Mouse (Mus musculus) stomach, postnatal 0 days (tissue): ENCODE data around the gene Nhlrc2. TPM values are rescaled to one million over a fixed set of nuclear protein-coding genes. Genes with fewer than 3 reads are reported as not detected.

ENCODE experiments used
- ATAC-seq: fragments of 200-750 bp; cut with Nextera tagmentation; 2 replicates; pipeline ENCODE4 v1.8.0; 2017; ENCODE audit not compliant: low FRiP score, low TSS enrichment
- DNase-seq: peaks from one replicate; pipeline ENCODE4 v3.0.0-alpha.2; 2016; ENCODE audit warnings: low spot score
- H3K27ac ChIP-seq: fragments of 300-500 bp; sonication (generic); replicated peaks from 2 replicates; pipeline ENCODE4 v1.5.1; 2014; ENCODE audit warnings: mild to moderate bottlenecking, control low read depth
- H3K27me3 ChIP-seq: fragments of 300-500 bp; sonication (generic); 2 replicates; pipeline ENCODE4 v1.6.1; 2014; ENCODE audit warnings: low read length; ENCODE audit not compliant: control insufficient read depth, insufficient read depth
- H3K36me3 ChIP-seq: fragments of 300-500 bp; sonication (generic); 2 replicates; pipeline ENCODE4 v1.6.1; 2014; ENCODE audit warnings: low read length, mixed read lengths; ENCODE audit not compliant: control insufficient read depth, insufficient read depth
- H3K4me1 ChIP-seq: fragments of 300-500 bp; sonication (generic); replicated peaks from 2 replicates; pipeline ENCODE4 v1.6.1; 2014; ENCODE audit warnings: antibody characterized with exemption; ENCODE audit not compliant: control insufficient read depth, insufficient read depth
- H3K4me2 ChIP-seq: fragments of 300-500 bp; sonication (generic); replicated peaks from 2 replicates; pipeline ENCODE4 v1.6.1; 2014; ENCODE audit warnings: low read depth, mild to moderate bottlenecking, control low read depth, moderate library complexity
- H3K4me3 ChIP-seq: fragments of 300-500 bp; sonication (generic); 2 replicates; pipeline ENCODE4 v1.5.1; 2014; ENCODE audit warnings: low read depth, low read length, control low read depth
- H3K9ac ChIP-seq: fragments of 300-500 bp; sonication (generic); 2 replicates; pipeline ENCODE4 v1.6.1; 2014; ENCODE audit warnings: mild to moderate bottlenecking, low read length, control low read depth, mixed read lengths
- H3K9me3 ChIP-seq: fragments of 300-500 bp; sonication (generic); 2 replicates; pipeline ENCODE4 v1.6.1; 2016; ENCODE audit warnings: low read length; ENCODE audit not compliant: control insufficient read depth
- CTCF ChIP-seq: IDR thresholded peaks from 2 replicates; pipeline ENCODE4 v1.5.1; 2016; ENCODE audit warnings: antibody characterized with exemption, low read depth, mild to moderate bottlenecking, moderate library complexity
- EP300 ChIP-seq: optimal IDR thresholded peaks from 2 replicates; pipeline ENCODE3; 2016; ENCODE audit warnings: antibody characterized with exemption
- WGBS: fragments of 180-500 bp; shearing (Covaris S2); extraction: QIAGEN DNeasy Blood & Tissue Kit; methylation state at CpG from one replicate; pipeline ENCODE4 v1.1.7; 2014; 5-methylcytosine and 5-hydroxymethylcytosine counted together
- polyA plus RNA-seq: library from polyadenylated mRNA; unstranded; fragments of >200 nt; fragmentation: Nextera tagmentation; extraction: Ambion mirVana; gene quantifications from 2 replicates; pipeline ENCODE4 v1.2.1, GENCODE M21; 2015

Nhlrc2 gene
- polyA plus RNA-seq, 1 experiment from 2014 or later: 8.2 TPM

DNA sequence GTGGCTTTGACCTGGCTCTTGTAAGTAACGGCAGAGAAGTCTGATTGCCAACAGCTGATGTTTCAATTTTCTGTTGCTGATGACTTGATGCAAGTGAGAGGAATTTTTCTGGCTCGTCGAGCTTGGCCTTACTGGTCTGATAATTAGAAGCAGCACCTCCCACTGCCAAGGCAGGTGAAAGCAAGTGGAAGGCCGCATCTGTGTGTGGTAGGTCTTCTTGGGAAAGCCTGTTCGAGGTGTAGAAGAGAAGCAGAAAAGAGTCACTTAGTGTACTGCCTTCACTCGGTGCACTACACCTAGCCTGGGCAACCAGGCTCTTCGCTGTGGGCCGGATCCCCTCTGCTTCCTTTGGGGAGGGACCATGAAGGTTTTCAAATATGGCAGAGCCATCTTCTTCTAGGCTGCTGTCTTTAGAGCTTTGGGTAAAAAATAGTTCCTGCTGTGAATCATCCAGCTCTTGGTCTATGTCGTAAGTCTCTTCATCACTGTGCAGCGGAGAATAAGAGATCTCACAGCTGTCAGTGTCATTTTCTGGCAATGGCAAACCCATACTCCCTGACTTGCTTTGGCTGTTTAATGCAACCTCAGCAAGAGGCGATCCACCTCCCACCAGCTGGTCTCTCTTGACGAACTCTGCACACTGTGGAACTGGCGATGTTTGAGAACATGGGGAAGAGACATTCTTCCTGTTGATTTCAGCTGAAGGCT lies 3.2 kb upstream of the Nhlrc2 start:
- 79% methylated on average over 13 of the region's 13 CpGs for WGBS
- Histone ChIP-seq H3K36me3 (peaks cover 13% of the 10 kb centered on the region; the same call in 1 of the 2 replicates), H3K9me3 (no peaks in the 10 kb centered on the region), H3K27me3 (no peaks in the 10 kb centered on the region), H3K4me3 (no peak overlapping the region), H3K9ac (no peak overlapping the region), H3K27ac (peak overlapping the region; percentile 65), H3K4me1 (no peaks in the 10 kb centered on the region), H3K4me2 (no peak overlapping the region)
- no peak for DNase-seq
- no peak for ATAC-seq
- TF ChIP-seq EP300: no peak

DNA sequence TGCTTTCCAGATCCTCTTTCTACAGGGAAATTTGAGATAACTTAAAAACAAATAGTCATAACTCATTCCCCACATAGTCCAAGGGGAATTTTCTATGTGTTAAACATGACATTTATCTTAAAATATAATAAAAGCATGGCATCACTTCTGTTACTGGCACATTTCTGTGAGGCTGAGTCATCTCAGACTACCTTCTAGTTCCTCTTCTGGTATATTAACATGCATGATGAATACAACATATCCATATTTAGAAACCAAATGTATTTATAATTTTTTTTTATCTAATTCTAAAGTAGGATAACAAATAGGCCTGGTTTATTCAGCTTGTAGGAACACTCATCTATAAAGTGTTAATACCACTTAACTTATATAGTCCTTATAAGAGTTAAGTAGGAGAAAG lies 2.0 kb upstream of the Nhlrc2 start:
- no peaks in the 10 kb centered on the region for H3K27me3 ChIP-seq
- peaks cover 13% of the 10 kb centered on the region; the same call in 1 of the 2 replicates for H3K36me3 ChIP-seq
- DNase-seq (no peak), ATAC-seq (no peak)
- H3K9me3 ChIP-seq: no peaks in the 10 kb centered on the region
- H3K4me1 ChIP-seq: no peaks in the 10 kb centered on the region
- no peak overlapping the region for H3K27ac ChIP-seq
- TF ChIP-seq CTCF (no peak), EP300 (no peak)
- no peak overlapping the region for H3K4me3 ChIP-seq
- no peak overlapping the region for H3K4me2 ChIP-seq
- H3K9ac ChIP-seq: no peak overlapping the region

DNA sequence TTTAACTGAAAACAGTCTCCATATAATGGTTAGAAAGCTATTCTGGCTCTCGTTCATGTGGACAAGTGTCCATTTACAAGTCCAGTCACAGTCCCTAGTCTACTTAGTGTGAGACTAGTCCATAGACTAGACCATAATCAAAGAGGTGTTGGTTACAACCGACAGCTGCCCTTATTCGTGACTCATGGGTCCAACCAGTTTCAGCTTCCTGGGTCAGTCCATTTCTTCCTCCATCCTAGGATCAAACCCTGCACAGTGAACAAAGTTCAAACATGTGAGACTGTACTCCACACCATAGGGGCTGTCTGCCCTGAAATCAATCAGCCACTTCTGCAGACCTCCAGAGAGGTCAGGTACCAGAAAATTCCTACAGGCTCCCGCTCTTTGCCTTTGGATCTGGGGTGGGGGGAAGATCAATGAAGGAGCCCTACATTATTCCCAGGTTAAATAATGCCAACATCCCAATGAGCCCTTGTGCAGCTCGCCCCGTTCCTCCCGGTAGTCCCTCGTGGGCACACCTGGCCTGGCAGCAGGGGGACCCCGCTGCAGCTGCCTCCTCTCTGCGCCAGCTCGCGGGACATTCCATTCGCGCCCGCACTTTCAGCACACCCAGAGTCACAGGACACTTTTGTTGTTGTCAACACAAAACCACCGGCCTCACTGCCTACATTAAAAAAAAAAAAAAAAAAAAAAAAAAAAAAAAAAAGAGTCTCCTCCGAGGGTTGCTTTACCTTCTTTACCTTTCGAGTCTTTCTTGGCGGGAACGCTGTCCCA lies 418 bp upstream of the Nhlrc2 start, which contains the start of gene Dclre1a:
Gene Dclre1a, minus strand, starts transcription at position 767 of the 774 bp plus-strand sequence.
- Histone ChIP-seq H3K36me3 (peaks cover 14% of the 10 kb centered on the region), H3K9ac (peak within 1 kb of the TSS; percentile 98), H3K27me3 (no peaks in the 10 kb centered on the region), H3K4me3 (peak within 1 kb of the TSS; percentile 95), H3K4me2 (peak within 1 kb of the TSS; percentile 86), H3K4me1 (no peaks in the 10 kb centered on the region), H3K9me3 (no peaks in the 10 kb centered on the region), H3K27ac (peak within 1 kb of the TSS; percentile 98)
- TF ChIP-seq CTCF: peak; percentile 46
- no peak for TF ChIP-seq EP300
- ATAC-seq (peak; percentile 47), DNase-seq (peak; percentile 68)
- WGBS: 6% methylated on average over 20 of the region's 20 CpGs

DNA sequence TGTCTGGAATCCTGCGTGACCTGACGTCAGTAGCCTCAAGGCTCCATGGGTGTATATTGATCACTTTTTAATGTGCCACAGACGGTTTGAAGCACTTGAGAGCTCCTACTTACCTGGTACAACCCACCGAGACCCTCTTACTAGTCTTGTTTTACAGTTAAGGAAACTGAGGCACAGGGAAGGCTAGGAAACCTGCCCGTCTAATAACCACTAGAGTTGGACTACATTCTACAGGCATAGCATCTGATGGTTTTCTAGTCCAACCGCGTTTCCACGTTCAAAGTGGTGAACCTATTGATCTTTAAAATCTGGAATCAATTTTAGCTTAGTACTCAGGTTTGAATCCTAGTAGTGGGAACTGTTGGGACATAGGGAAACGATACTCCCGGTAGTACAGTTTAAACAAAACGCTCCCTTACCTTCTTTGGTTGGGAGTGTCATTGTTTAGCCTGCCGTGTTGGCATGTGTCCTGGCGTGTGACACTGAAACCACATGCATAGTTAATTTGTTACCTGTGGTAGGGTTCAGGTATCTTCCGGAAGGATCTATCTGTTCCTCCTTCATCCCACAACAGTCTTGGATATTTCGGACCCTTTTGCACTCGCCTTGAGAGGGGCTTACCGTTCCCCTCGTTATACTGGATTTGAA lies 1.1 kb downstream of the Nhlrc2 start:
- 12% methylated on average over 18 of the region's 18 CpGs for WGBS
- peak; percentile 62 for ATAC-seq
- no peaks in the 10 kb centered on the region for H3K27me3 ChIP-seq
- H3K4me1 ChIP-seq: no peaks in the 10 kb centered on the region
- H3K4me2 ChIP-seq: peak overlapping the region; percentile 86
- H3K36me3 ChIP-seq: peaks cover 18% of the 10 kb centered on the region
- H3K9me3 ChIP-seq: no peaks in the 10 kb centered on the region
- H3K27ac ChIP-seq: peak overlapping the region; percentile 98
- peak overlapping the region; percentile 95 for H3K4me3 ChIP-seq
- TF ChIP-seq EP300 (no peak), CTCF (no peak)
- peak overlapping the region; percentile 98 for H3K9ac ChIP-seq
- DNase-seq: peak; percentile 58

DNA sequence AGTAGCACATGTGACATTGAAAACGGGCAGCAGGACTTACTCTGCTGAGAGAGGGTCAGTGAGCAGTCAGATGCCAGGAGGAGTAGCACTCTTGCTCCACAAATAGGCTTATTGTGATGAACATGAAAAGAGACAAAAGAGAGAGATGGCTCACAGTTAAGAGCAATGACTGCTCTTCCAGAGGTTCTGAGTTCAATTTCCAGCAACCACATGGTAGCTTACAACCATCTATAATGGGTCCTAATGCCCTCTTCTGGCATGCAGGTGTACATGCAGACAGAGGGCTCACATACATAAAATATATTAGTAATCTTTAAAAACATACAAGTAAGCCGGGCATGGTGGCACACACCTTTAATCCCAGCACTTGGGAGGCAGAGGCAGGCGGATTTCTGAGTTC lies 5.1 kb downstream of the Nhlrc2 start:
- Histone ChIP-seq H3K4me2 (no peak overlapping the region), H3K4me3 (no peak overlapping the region), H3K36me3 (peaks cover 14% of the 10 kb centered on the region), H3K4me1 (no peaks in the 10 kb centered on the region), H3K9ac (no peak overlapping the region), H3K9me3 (no peaks in the 10 kb centered on the region), H3K27ac (no peak overlapping the region), H3K27me3 (no peaks in the 10 kb centered on the region)
- no peak for ATAC-seq
- WGBS: 96% methylated on average over 3 of the region's 3 CpGs
- TF ChIP-seq CTCF (peak; percentile 31; the same call in 1 of the 2 replicates), EP300 (no peak)
- no peak for DNase-seq

DNA sequence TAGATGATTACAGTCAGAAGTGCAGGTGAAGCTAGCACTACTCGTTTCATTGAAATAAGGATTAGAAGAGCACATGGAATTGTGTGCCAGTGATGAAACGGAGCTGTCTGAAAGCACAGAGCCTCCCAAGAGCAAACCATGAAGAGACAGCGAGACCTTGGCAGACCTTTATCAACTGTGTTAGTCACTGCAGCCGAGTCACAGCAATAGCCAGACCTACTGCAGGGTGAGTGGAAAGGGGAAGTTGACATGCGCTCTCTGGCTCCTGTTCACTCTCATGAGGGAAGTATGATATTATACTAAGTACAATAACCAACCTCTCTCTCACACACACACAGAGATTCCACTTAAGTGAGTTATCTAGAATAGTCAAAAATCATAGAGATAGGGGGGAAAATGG lies 7.9 kb downstream of the Nhlrc2 start:
- DNase-seq (no peak), ATAC-seq (no peak)
- Histone ChIP-seq H3K9me3 (no peaks in the 10 kb centered on the region), H3K27ac (no peak overlapping the region), H3K4me1 (no peaks in the 10 kb centered on the region), H3K9ac (no peak overlapping the region), H3K4me3 (no peak overlapping the region), H3K36me3 (peaks cover 14% of the 10 kb centered on the region), H3K4me2 (no peak overlapping the region), H3K27me3 (no peaks in the 10 kb centered on the region)
- TF ChIP-seq EP300: no peak
- no peak for TF ChIP-seq CTCF
- WGBS: 54% methylated on average over 5 of the region's 5 CpGs
